Comparison of ENCODE assay signal across 1 mouse cellular context in the genomic region with DNA sequence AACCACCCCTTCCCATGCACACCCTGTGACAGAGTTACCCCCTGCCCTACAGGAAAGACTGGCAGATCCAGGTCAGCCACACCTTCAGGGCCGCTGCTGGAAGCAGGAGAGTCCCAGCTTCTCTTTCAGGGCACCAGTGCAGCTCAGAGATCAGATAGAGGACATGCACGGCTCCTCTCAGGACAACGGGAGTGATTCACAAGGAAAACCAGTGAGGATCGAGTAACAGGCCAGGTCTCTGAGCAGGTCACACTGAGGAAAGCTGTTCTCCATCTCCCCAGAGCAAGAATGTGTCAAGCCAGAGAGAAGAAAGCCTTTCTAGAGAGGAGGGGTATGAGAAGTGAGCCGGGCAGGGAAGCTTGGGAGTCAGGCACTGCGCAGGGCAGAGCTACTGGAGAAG.
TF ChIP-seq lines count a peak whose summit lies in the region.

No protein-coding gene starts in this region.

TF ChIP-seq in CH12.LX, 34 proteins besides CTCF, POLR2A, EP300 and RAD21:
- TF ChIP-seq ZNF384 (IDR thresholded peaks at IDR 0.05; ENCODE audit: low read depth, low read length) (no peak), JUN (IDR thresholded peaks at IDR 0.05; ENCODE audit: insufficient read depth, low read depth, low read length) (no peak), ELF1 (IDR thresholded peaks at IDR 0.05; ENCODE audit: low read depth, low read length) (no peak), CHD1 (IDR thresholded peaks at IDR 0.05; ENCODE audit: low read depth, low read length) (no peak), CHD2 (IDR thresholded peaks at IDR 0.05; ENCODE audit: low read length) (no peak), NRF1 (IDR thresholded peaks at IDR 0.05; ENCODE audit: low read depth, low read length) (no peak), USF1 (IDR thresholded peaks at IDR 0.05; ENCODE audit: low read depth, low read length) (no peak), BHLHE40 (IDR thresholded peaks at IDR 0.05; ENCODE audit: low read depth, low read length) (no peak), MAX (IDR thresholded peaks at IDR 0.05; ENCODE audit: low read length) (no peak), ZKSCAN1 (IDR thresholded peaks at IDR 0.05; ENCODE audit: borderline replicate concordance, low read depth, low read length) (no peak), ETS1 (conservative IDR thresholded peaks at IDR 0.05; ENCODE audit: low read depth, low read length) (no peak), SIN3A (IDR thresholded peaks at IDR 0.05; ENCODE audit: low read length) (no peak), MAZ (IDR thresholded peaks at IDR 0.05; ENCODE audit: low read depth, low read length) (no peak), ZMIZ1 (IDR thresholded peaks at IDR 0.05; ENCODE audit: low read depth, low read length) (no peak), GABPA (IDR thresholded peaks at IDR 0.05; ENCODE audit: insufficient replicate concordance, low read depth, low read length) (no peak), E2F4 (IDR thresholded peaks at IDR 0.05; ENCODE audit: insufficient replicate concordance, low read depth, low read length) (no peak), SMC3 (IDR thresholded peaks at IDR 0.05; ENCODE audit: low read depth, low read length) (no peak), POLR2AphosphoS2 (IDR thresholded peaks at IDR 0.05; ENCODE audit: low read depth, low read length) (no peak)
TF ChIP-seq in CH12.LX: peak in this region for 0.
